In genomic region chr4:109953509-109953908, GRCm38 (mm10) we compare ENCODE assay signal across 18 mouse cellular contexts. TPM values are rescaled to one million over a fixed set of nuclear protein-coding genes. Genes with fewer than 3 reads are reported as not detected.
"Had no signal": no experiment of that assay in that cellular context is flagged by ENCODE, and none has a peak within 500 bp of the region (broad histone marks: within the 10 kb centered on the region; RNA-seq: fewer than 3 reads in every experiment).

No protein-coding gene starts in this region.

- H3K27me3 ChIP-seq: neural tube, embryonic 12.5 days; neural tube, embryonic 13.5 days; neural tube, embryonic 15.5 days; stomach, embryonic 15.5 days had no signal

- H3K4me2 ChIP-seq: neural tube, embryonic 12.5 days; neural tube, embryonic 13.5 days; neural tube, embryonic 15.5 days; stomach, embryonic 15.5 days had no signal

- H3K36me3 ChIP-seq: neural tube, embryonic 12.5 days; neural tube, embryonic 13.5 days; neural tube, embryonic 15.5 days; stomach, embryonic 15.5 days had no signal

- DNase-seq: retina, postnatal 1 day; right cerebral cortex, adult 18-20 months; right cerebral cortex, postnatal 14 days; right cerebral cortex, postnatal 25 days; right cerebral cortex, postnatal 4 days; spleen, adult 18-20 months; thymus, adult 18-20 months; thymus, adult 2 months; thymus, postnatal 14 days; thymus, postnatal 36 days; thymus, postnatal 4 days had no signal

- H3K4me1 ChIP-seq: neural tube, embryonic 12.5 days; neural tube, embryonic 13.5 days; stomach, embryonic 15.5 days had no signal

- H3K4me3 ChIP-seq: neural tube, embryonic 12.5 days; neural tube, embryonic 13.5 days; neural tube, embryonic 15.5 days; stomach, embryonic 15.5 days had no signal

- H3K9ac ChIP-seq: neural tube, embryonic 12.5 days; neural tube, embryonic 13.5 days; neural tube, embryonic 15.5 days; stomach, embryonic 15.5 days had no signal

- H3K9me3 ChIP-seq: neural tube, embryonic 12.5 days; neural tube, embryonic 13.5 days; neural tube, embryonic 15.5 days; stomach, embryonic 15.5 days had no signal

- H3K27ac ChIP-seq: neural tube, embryonic 12.5 days; neural tube, embryonic 13.5 days; neural tube, embryonic 15.5 days; stomach, embryonic 15.5 days; stomach, postnatal 0 days had no signal

RNA-seq across cellular contexts. Expression of gene Dmrta2, which starts 24.3 kb away (rescaled TPM):
- total RNA-seq: neutrophil, adult 5-6 weeks had no signal
- polyA plus RNA-seq: neural tube, embryonic 15.5 days; stomach, postnatal 0 days; thymus, postnatal 0 days had no signal
